Mouse (Mus musculus) right cerebral cortex, postnatal 4 days (tissue): ENCODE results near the gene Plppr1.

Experiments used
- DNase-seq: peaks from one replicate; pipeline ENCODE4 v3.0.0-alpha.2; 2022

Plppr1 gene

DNA sequence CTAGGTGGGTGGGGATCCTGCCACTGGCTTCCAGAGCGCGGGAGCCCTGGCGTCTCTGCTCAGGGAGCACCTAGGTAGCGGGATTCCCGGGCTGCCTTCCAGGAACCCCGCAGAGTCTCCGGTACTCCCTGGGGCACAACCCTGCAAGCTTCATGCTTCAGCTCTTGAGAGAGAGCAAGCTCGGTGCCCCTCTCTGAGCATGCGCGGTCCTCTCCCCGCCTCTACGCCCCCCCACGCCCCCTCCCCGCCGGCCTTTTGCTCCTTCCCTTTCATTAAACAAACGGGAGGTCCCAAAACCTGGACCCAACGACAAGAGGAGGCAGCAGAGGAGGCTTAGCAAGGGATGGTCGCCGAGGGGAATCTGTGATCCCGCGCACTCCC is at the start of gene Plppr1:
TSS of gene Plppr1 (plus strand) at position 253 of the 381 bp plus-strand sequence.
- peak; percentile 83 for DNase-seq

DNA sequence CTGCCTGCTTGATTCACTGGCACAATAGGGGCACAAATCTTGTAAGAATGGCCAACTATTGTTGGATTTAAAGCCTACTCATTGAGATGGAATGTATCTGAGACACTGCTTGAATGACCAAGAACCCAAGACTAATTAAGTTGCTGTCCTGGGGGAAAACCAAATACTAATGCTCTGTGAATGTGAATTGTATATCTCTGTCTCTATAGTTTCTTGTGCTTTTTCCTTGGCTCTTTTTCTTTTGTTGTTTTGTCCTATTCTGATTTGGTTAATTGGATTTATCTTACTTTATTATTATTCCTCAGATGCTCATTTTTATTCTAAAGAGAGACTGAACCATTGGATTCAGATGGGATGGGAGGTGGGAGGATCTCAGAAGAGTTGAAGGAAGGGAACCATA is 42.4 kb upstream of the Plppr1 start:
- DNase-seq: no peak

- no peak for DNase-seq
Observed at GRCm38 (mm10) chr4:49023221-49023620, 35.9 kb upstream of the Plppr1 start.

GRCm38 (mm10) chr4:49038311-49038710 is 20.8 kb upstream of the Plppr1 start:
- no peak for DNase-seq

- DNase-seq: no peak
Observed at GRCm38 (mm10) chr4:49039854-49040253, 19.2 kb upstream of the Plppr1 start.

DNA sequence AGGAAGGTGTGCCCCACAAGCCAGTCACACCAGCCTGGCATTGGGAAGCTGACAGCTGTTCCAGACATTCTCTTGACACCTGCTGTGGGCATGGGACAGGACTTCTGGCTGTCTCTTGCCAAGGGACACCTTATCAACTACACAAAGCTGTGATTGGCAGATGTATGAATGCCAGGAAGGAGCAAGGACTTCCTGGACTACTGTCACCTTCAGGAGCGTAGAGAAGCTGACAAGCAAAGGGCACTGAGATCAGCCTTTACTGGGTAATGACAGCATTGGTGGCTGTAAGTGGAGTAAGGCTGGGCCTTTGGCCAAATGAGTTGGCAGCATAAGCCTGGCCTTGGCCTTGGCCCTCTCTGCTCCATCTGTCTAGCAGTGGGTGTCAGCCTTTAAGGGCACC is 17.4 kb upstream of the Plppr1 start:
- DNase-seq: no peak

DNA sequence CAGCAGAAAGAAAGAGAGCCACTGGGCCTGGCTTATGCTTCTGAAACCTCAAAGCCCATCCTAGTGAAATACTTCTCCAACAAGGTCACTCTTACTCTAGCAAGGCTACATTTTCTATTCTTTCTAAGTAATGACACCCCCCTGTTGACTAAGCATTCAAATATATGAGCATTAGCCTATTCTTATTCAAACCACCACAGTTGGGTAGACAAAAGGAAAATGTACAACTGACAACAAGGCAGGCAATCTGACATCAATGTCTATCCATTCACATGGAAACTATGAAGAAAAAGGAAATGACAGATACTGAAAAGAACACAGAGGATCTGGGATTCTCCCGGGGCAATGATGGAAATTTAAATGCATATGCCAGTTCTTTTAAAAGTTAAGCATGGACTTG is 8.4 kb upstream of the Plppr1 start:
- no peak for DNase-seq

DNA sequence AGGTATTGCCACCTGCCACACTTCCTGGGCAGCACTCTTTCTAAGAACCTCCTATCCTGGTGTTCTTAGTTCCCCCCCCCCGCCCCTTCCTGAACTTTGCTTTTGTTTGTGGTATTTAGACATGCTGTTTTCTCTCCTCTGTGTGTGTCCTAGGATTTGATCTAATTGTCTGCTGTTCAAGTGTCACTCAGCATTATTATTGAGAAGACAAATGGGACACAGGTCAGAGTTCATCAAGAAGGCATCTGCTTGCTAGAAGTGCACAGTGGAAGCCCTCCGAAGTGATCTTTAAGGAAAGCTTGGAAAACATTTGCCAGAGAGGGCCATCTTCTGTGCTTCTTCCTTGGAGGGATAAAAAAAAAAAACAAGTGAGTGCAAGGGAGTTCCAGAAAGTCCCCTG is 1.2 kb upstream of the Plppr1 start:
- DNase-seq: no peak

DNA sequence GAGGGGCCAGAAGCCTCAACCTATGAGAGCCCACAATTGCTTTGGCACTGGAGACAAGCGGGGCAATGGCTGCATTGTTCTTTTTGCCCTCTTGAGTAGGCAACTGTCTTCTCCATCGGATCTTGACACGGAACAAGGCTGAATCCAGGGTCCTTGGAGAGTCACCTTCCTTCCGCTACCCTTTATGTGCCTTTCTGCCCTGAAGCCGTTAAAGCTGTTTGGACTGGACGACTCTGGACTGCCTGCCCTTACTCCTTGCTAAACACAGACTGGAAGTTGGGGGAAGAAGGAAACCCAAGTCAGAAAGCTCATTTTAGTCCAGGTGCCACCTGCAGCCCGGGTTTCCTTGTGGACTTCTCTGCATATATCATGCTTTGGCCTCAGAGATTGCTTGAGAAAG is 516 bp upstream of the Plppr1 start:
- DNase-seq: no peak

- peak; percentile 56 for DNase-seq
Observed at GRCm38 (mm10) chr4:49059402-49060381, 619 bp downstream of the Plppr1 start.

- DNase-seq: no peak
Observed at GRCm38 (mm10) chr4:49069471-49069870, 10.4 kb downstream of the Plppr1 start.

- DNase-seq: peak; percentile 10
Observed at GRCm38 (mm10) chr4:49072886-49073285, 13.8 kb downstream of the Plppr1 start.

GRCm38 (mm10) chr4:49075881-49076280 is 16.8 kb downstream of the Plppr1 start:
- no peak for DNase-seq

GRCm38 (mm10) chr4:49079399-49079798 is 20.3 kb downstream of the Plppr1 start:
- no peak for DNase-seq

GRCm38 (mm10) chr4:49088205-49088604 is 29.1 kb downstream of the Plppr1 start:
- DNase-seq: no peak

DNA sequence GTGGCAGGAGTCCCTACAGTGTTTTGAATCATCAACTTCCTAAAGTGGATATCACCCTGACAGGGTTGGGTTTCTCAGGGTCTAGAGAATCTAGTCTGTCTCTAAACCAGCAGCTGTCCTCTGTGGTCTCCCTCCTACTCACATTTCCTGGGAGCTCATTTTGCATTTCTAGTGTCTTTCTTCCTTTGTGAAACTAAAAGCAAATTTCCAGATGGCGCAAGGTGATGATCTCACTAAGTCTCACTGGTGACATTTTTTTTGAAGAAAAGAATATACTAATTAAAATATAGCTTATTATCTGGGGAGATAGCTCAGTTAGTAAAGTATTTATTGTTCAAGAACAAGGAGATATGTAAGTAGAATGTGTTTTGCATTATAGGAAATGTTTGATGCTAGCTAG is 31.4 kb downstream of the Plppr1 start:
- no peak for DNase-seq

GRCm38 (mm10) chr4:49099448-49099847 is 40.4 kb downstream of the Plppr1 start:
- DNase-seq: no peak

- no peak for DNase-seq
Observed at GRCm38 (mm10) chr4:49101934-49102768, 43.1 kb downstream of the Plppr1 start.

GRCm38 (mm10) chr4:49102769-49103193 is 43.7 kb downstream of the Plppr1 start:
- no peak for DNase-seq

DNA sequence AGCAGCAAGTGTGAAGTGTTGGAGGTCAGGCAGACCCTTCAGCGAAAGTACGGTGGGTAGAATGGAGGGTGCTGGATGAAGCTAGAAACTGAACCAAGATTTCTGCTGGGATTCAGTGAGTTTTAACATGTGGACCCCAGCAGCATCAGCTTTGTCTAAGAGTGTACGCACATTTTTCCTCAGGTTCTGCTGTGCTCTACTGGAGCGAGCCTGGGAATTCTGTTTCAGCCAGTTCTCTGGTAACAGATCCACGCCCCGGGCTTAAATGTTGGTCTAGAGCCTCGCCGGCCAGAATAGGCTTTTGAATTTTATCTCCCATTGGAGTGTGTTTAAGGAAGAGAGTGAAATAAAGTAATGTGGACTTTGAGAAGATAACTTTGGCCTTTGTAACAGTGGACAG is 45.8 kb downstream of the Plppr1 start:
- no peak for DNase-seq

GRCm38 (mm10) chr4:49107895-49108294 is 48.8 kb downstream of the Plppr1 start:
- no peak for DNase-seq

DNA sequence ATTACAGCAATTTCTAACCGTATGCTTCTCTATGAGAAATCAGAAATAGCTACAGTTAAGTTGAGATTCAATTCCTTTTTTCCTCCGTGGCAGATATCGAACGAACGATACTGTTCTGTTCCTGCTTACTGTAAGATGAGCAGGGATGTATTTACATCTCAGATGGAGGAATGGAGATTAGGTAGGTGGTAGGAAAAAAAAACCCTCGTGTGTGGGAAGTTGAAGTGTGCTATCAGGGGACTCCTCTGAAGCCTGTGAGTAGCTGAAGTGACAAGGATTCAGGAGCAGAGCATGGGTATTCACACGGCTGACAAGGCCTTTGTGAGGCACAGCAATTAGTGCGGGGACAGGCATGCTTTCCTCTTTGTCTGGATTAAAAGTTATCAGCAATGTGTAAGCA is 49.3 kb downstream of the Plppr1 start:
- no peak for DNase-seq

- no peak for DNase-seq
Observed at GRCm38 (mm10) chr4:49109989-49110388, 50.9 kb downstream of the Plppr1 start.

GRCm38 (mm10) chr4:49118842-49119241 is 59.8 kb downstream of the Plppr1 start:
- no peak for DNase-seq
